Mouse (Mus musculus) C2C12 (cell line): ENCODE measurements around the gene Ccnjl. TPM values are rescaled to one million over a fixed set of nuclear protein-coding genes. Genes with fewer than 3 reads are reported as not detected.

ENCODE experiments used
- H3K27me3 ChIP-seq: one replicate; pipeline ENCODE4 v1.6.1; 2011; ENCODE audit not compliant: control insufficient read depth, insufficient read depth, insufficient read length
- H3K36me3 ChIP-seq: one replicate; pipeline ENCODE4 v1.6.1; 2011; ENCODE audit not compliant: control insufficient read depth, insufficient read depth
- H3K4me3 ChIP-seq: one replicate; pipeline ENCODE4 v1.5.1; 2011; ENCODE audit warnings: mild to moderate bottlenecking, control low read depth; ENCODE audit not compliant: poor library complexity, insufficient read depth, severe bottlenecking
- H3K79me2 ChIP-seq: one replicate; pipeline ENCODE4 v1.6.1; 2011; ENCODE audit not compliant: control insufficient read depth, insufficient read depth
- H3K79me3 ChIP-seq: one replicate; pipeline ENCODE4 v1.6.1; 2011; ENCODE audit warnings: low read depth, control low read depth
- H3ac ChIP-seq: one replicate; pipeline ENCODE3; 2011; ENCODE audit warnings: low read depth; ENCODE audit not compliant: control insufficient read depth, insufficient read length
- CEBPB ChIP-seq: IDR thresholded peaks from one replicate; pipeline ENCODE4 v1.6.1; 2011; ENCODE audit warnings: low read depth, mild to moderate bottlenecking, control low read depth, moderate library complexity
- CTCF ChIP-seq: IDR thresholded peaks from one replicate; pipeline ENCODE4 v1.5.1; 2011; ENCODE audit not compliant: control insufficient read depth, insufficient read depth, insufficient read length
- FOSL1 ChIP-seq: IDR thresholded peaks from one replicate; pipeline ENCODE4 v1.8.0; 2011; ENCODE audit warnings: mild to moderate bottlenecking, low read length; ENCODE audit not compliant: poor library complexity, insufficient read depth, severe bottlenecking
- MAX ChIP-seq: IDR thresholded peaks from one replicate; pipeline ENCODE4 v1.6.1; 2011; ENCODE audit warnings: mild to moderate bottlenecking, control low read depth
- MYOD1 ChIP-seq: IDR thresholded peaks from one replicate; pipeline ENCODE4 v1.6.1; 2011; ENCODE audit warnings: low read depth; ENCODE audit not compliant: control insufficient read depth, insufficient read length
- MYOG ChIP-seq: IDR thresholded peaks from one replicate; pipeline ENCODE4 v1.6.1; 2011; ENCODE audit not compliant: control insufficient read depth, insufficient read length; ENCODE audit errors: extremely low read depth
- USF1 ChIP-seq: IDR thresholded peaks from one replicate; pipeline ENCODE4 v1.6.1; 2011; ENCODE audit warnings: low read depth, mild to moderate bottlenecking, control low read depth, moderate library complexity
- polyA plus RNA-seq: library from polyadenylated mRNA; unstranded; fragments of >200 nt; fragmentation: generic; extraction: Trizol; gene quantifications from one replicate; pipeline ENCODE4 v1.2.1, GENCODE M21; 2012; ENCODE audit warnings: missing spikeins

Gene Ccnjl
- polyA plus RNA-seq, 1 experiment, result 0.11 TPM

GRCm38 (mm10) chr11:43552675-43553074 is 24.1 kb downstream of the Ccnjl start:
- no peaks in the 10 kb centered on the region for H3K27me3 ChIP-seq
- no peak overlapping the region for H3K4me3 ChIP-seq
- H3K79me3 ChIP-seq, result no peaks in the 10 kb centered on the region
- TF ChIP-seq MYOG (no peak), MYOD1 (no peak), CTCF (no peak), FOSL1 (no peak), MAX (no peak), CEBPB (no peak), USF1 (no peak)
- H3ac ChIP-seq, result no peak overlapping the region
- no peaks in the 10 kb centered on the region for H3K79me2 ChIP-seq
- no peaks in the 10 kb centered on the region for H3K36me3 ChIP-seq

- Histone ChIP-seq H3K27me3 (no peaks in the 10 kb centered on the region), H3K36me3 (no peaks in the 10 kb centered on the region), H3K4me3 (no peak overlapping the region), H3K79me3 (no peaks in the 10 kb centered on the region), H3K79me2 (no peaks in the 10 kb centered on the region), H3ac (no peak overlapping the region)
- TF ChIP-seq CEBPB, result no peak
- no peak for TF ChIP-seq USF1
- no peak for TF ChIP-seq MYOD1
- no peak for TF ChIP-seq CTCF
- no peak for TF ChIP-seq FOSL1
- no peak for TF ChIP-seq MYOG
- TF ChIP-seq MAX, result no peak
Measured at GRCm38 (mm10) chr11:43556538-43556937, 28.0 kb downstream of the Ccnjl start.

DNA sequence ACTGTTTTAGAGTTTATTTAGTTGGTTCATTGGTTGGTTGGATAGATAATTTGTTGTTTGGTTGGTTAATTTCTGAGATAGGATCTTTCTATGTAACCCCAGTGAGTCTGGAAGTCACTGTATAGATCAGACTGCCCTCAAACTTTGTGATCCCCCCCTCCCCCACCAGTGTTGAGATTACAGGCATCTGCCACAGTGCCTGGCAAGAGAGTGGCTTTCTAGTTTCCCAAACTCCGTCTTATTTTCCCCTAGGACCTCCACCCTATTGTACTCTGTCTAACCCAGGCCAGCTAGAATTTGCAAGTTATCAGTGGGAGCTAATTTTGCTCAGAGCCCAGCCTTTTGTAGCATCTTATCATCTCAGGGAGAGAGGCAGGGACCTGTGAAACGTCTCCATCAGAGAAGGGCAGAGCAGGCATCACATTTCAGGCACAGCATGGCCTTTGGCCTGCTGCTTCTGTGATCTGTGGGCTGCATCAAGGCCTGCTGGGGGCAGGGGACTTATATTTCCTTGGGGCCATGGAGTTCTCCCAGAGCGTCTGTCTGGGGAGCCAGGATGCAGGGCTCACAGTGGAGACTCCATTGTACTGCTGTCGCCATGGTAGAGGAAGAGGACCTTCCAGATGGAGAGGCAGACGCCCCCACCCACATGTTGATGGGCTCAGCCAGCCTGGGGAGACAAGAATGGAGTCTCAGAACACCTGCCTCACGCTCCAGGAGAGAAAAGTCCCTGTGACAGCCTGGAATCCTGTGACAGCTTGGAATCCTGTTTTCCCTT is 31.1 kb downstream of the Ccnjl start:
- Histone ChIP-seq H3ac (no peak overlapping the region), H3K4me3 (no peak overlapping the region), H3K79me3 (no peaks in the 10 kb centered on the region), H3K36me3 (no peaks in the 10 kb centered on the region), H3K27me3 (no peaks in the 10 kb centered on the region), H3K79me2 (no peaks in the 10 kb centered on the region)
- no peak for TF ChIP-seq CTCF
- TF ChIP-seq MYOG, result no peak
- TF ChIP-seq CEBPB, result no peak
- no peak for TF ChIP-seq USF1
- no peak for TF ChIP-seq MAX
- no peak for TF ChIP-seq MYOD1
- no peak for TF ChIP-seq FOSL1

DNA sequence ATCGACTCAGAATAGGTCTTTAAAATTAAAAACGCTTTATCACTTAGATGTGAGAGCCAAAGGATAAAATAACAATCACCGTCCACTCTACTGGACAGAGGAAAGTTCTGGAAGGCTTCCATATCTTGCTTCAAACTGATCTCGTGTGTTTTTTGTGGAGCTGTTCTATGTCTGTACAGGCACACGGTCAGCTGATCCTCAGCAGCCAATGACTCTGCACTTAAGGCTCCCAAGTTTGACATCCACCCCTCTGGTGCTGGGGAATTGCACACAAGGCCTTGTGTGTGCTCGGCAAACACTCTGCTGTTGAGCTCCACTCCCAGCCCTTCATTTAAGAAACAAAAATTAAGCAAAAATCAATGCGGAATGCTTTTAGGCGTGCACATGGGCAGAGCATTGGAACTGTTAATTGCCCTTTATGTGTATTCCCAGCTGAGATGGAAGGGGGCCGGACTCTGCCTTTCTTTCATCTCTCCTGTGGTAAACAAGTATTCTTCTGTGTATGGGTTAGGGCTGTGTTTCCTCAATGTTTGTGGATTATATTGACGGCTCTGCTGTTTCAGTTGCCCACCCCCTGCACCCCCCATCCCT is 35.2 kb downstream of the Ccnjl start:
- Histone ChIP-seq H3K36me3 (no peaks in the 10 kb centered on the region), H3ac (no peak overlapping the region), H3K79me3 (no peaks in the 10 kb centered on the region)

DNA sequence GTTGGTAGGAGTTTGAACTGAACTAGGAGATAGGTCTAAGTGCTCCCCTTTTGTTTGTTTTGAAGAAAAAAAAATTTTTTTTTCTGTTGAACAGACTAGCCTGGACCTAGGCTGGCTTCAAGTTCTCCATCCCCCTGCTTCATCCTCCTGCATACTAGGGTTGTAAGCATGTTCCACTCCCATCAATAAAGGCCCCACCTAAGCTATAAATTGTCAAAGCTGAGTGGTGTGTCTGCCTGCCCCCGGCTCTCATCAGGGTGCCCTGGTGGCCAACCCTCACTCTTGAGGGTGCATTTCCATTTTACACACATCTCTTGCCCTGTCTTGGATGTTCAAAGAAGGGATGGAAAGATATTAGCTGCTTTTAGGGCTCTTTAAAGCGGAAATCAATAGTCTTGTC is 36.8 kb downstream of the Ccnjl start:
- Histone ChIP-seq H3K4me3 (no peak overlapping the region), H3K79me3 (no peaks in the 10 kb centered on the region), H3K79me2 (no peaks in the 10 kb centered on the region), H3ac (no peak overlapping the region), H3K27me3 (no peaks in the 10 kb centered on the region), H3K36me3 (no peaks in the 10 kb centered on the region)
- TF ChIP-seq CEBPB, result no peak
- TF ChIP-seq MYOG, result no peak
- no peak for TF ChIP-seq FOSL1
- no peak for TF ChIP-seq MAX
- TF ChIP-seq CTCF, result no peak
- TF ChIP-seq MYOD1, result no peak
- no peak for TF ChIP-seq USF1

More for the DNA sequence above, 35.2 kb downstream of the Ccnjl start:
- Histone ChIP-seq H3K27me3 (no peaks in the 10 kb centered on the region), H3K79me2 (no peaks in the 10 kb centered on the region), H3K4me3 (no peak overlapping the region)
- TF ChIP-seq MAX (no peak), MYOG (no peak), USF1 (no peak), CEBPB (no peak), CTCF (no peak), FOSL1 (no peak), MYOD1 (no peak)

DNA sequence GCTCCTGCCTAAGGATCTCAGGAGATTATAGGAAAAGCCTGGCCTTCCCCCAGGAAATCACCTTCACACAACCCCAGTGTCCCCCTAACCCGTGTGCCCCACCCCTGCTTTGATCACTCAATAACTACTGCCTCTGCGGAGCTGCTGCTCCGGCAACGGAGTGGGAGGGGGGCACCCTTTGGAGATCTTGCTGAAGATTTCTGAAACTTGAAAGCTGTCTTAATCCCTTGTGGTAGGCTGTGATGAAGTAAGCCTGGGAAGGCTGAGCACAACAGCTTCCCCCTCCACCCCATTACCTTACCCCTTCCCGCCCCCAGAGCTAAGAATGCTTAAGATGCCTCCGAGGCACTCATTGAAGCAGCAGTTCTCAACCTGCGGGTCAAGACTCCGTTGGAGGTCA is 37.3 kb downstream of the Ccnjl start:
- TF ChIP-seq MAX (no peak), CEBPB (no peak), USF1 (no peak), CTCF (no peak), MYOG (no peak), MYOD1 (no peak), FOSL1 (no peak)
- H3K4me3 ChIP-seq, result no peak overlapping the region
- no peaks in the 10 kb centered on the region for H3K36me3 ChIP-seq
- H3K27me3 ChIP-seq, result no peaks in the 10 kb centered on the region
- H3ac ChIP-seq, result no peak overlapping the region
- H3K79me2 ChIP-seq, result no peaks in the 10 kb centered on the region
- no peaks in the 10 kb centered on the region for H3K79me3 ChIP-seq
